Mouse (Mus musculus) liver, embryonic 15.5 days (tissue): Measurements from ENCODE around the gene Gm27021. TPM values are rescaled to one million over a fixed set of nuclear protein-coding genes. Genes with fewer than 3 reads are reported as not detected.
A peak's percentile ranks its signal among the peaks of the same experiment; 100 is the strongest.

Experiments
- ATAC-seq: fragments of 200-750 bp; cut with Nextera tagmentation; 2 replicates; pipeline ENCODE4 v1.8.0; 2017; ENCODE audit warnings: moderate number of reproducible peaks, mild to moderate bottlenecking, moderate library complexity; ENCODE audit not compliant: insufficient read depth
- H3K27ac ChIP-seq: fragments of 300-500 bp; sonication (generic); replicated peaks from 2 replicates; pipeline ENCODE4 v1.5.1; 2015; ENCODE audit warnings: mild to moderate bottlenecking, inconsistent platforms
- H3K27me3 ChIP-seq: fragments of 300-500 bp; sonication (generic); 2 replicates; pipeline ENCODE4 v1.6.1; 2015; ENCODE audit warnings: mild to moderate bottlenecking, inconsistent platforms
- H3K36me3 ChIP-seq: fragments of 300-500 bp; sonication (generic); replicated peaks from 2 replicates; pipeline ENCODE4 v1.6.1; 2015; ENCODE audit warnings: moderate library complexity, mild to moderate bottlenecking, inconsistent platforms
- H3K4me1 ChIP-seq: fragments of 300-500 bp; sonication (generic); replicated peaks from 2 replicates; pipeline ENCODE4 v1.6.1; 2015; ENCODE audit warnings: inconsistent platforms
- H3K4me2 ChIP-seq: fragments of 300-500 bp; sonication (generic); 2 replicates; pipeline ENCODE4 v1.6.1; 2015; ENCODE audit warnings: moderate library complexity, mild to moderate bottlenecking, inconsistent platforms
- H3K4me3 ChIP-seq: fragments of 300-500 bp; sonication (generic); replicated peaks from 2 replicates; pipeline ENCODE4 v1.5.1; 2015; ENCODE audit warnings: mild to moderate bottlenecking, inconsistent platforms
- H3K9ac ChIP-seq: fragments of 300-500 bp; sonication (generic); 2 replicates; pipeline ENCODE4 v1.6.1; 2015; ENCODE audit warnings: moderate library complexity, mild to moderate bottlenecking, inconsistent platforms
- H3K9me3 ChIP-seq: fragments of 300-500 bp; sonication (generic); replicated peaks from 2 replicates; pipeline ENCODE4 v1.6.1; 2016; ENCODE audit warnings: inconsistent platforms
- WGBS: fragments of 180-500 bp; shearing (Covaris S2); methylation state at CpG from one replicate; pipeline ENCODE4 v1.1.7; 2015; ENCODE audit warnings: mixed read lengths; ENCODE audit not compliant: insufficient replicate concordance; 5-methylcytosine and 5-hydroxymethylcytosine counted together
- polyA plus RNA-seq: library from polyadenylated mRNA; unstranded; fragments of >200 nt; fragmentation: Nextera tagmentation; extraction: Ambion mirVana; gene quantifications from 2 replicates; pipeline ENCODE4 v1.2.1, GENCODE M21; 2015

The Gm27021 gene
- polyA plus RNA-seq, 1 experiment from 2014 or later, result 0.35 TPM

- Histone ChIP-seq H3K27me3 (peaks cover 6% of the 10 kb centered on the region; the same call in 1 of the 2 replicates), H3K4me1 (peaks cover 6% of the 10 kb centered on the region; the same call in 1 of the 2 replicates), H3K4me2 (no peak overlapping the region), H3K27ac (no peak overlapping the region), H3K9me3 (no peaks in the 10 kb centered on the region), H3K9ac (no peak overlapping the region), H3K36me3 (no peaks in the 10 kb centered on the region), H3K4me3 (no peak overlapping the region)
- ATAC-seq, result no peak
- 12% methylated on average over 5 of the region's 5 CpGs for WGBS
Observed at GRCm38 (mm10) chr8:120595963-120596362, 71.9 kb downstream of the Gm27021 start.

DNA sequence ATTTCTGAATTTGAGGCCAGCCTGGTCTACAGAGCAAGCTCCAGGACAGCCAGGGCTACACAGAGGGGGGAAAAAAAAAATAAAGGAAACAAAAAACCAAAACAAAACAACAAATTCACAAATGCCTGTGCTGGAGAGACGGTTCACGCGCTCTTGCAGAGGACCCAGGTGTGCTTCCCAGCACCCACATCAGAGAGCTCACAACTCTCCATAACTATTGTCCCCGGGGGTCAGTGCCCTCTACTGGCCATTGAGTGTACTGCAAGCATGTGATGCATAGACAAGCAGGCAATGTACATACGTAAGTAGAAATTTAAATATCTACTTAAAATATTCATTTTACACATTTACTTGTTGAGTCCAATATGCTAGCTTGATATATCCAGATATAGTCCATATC, 73.3 kb downstream of the Gm27021 start:
- Histone ChIP-seq H3K36me3 (no peaks in the 10 kb centered on the region), H3K9ac (no peak overlapping the region), H3K9me3 (no peaks in the 10 kb centered on the region), H3K27me3 (peaks cover 6% of the 10 kb centered on the region; the same call in 1 of the 2 replicates), H3K4me2 (no peak overlapping the region), H3K27ac (no peak overlapping the region), H3K4me1 (peaks cover 13% of the 10 kb centered on the region), H3K4me3 (no peak overlapping the region)
- WGBS, result 79% methylated on average over 5 of the region's 5 CpGs
- no peak for ATAC-seq

- Histone ChIP-seq H3K9ac (no peak overlapping the region), H3K9me3 (no peaks in the 10 kb centered on the region), H3K4me3 (no peak overlapping the region), H3K36me3 (no peaks in the 10 kb centered on the region; the same call in none of the 2 replicates), H3K4me2 (0 out of 2 replicates have a peak overlapping the region, but pooled peaks have one; percentile 1), H3K27me3 (no peaks in the 10 kb centered on the region), H3K4me1 (peaks cover 32% of the 10 kb centered on the region), H3K27ac (0 out of 2 replicates have a peak overlapping the region, but pooled peaks have one; percentile 29)
- WGBS, result 50% methylated on average over 10 of the region's 10 CpGs
- no peak for ATAC-seq
Observed at GRCm38 (mm10) chr8:120591587-120592292, 76.1 kb downstream of the Gm27021 start.

GRCm38 (mm10) chr8:120589921-120590320, 78.0 kb downstream of the Gm27021 start:
- H3K9me3 ChIP-seq, result no peaks in the 10 kb centered on the region
- H3K4me2 ChIP-seq, result peak overlapping the region; percentile 98
- H3K4me1 ChIP-seq, result peaks cover 33% of the 10 kb centered on the region
- H3K27ac ChIP-seq, result peak overlapping the region; percentile 35; the same call in 1 of the 2 replicates
- H3K9ac ChIP-seq, result peak overlapping the region; percentile 45
- peak overlapping the region; percentile 77 for H3K4me3 ChIP-seq
- no peak for ATAC-seq
- WGBS, result 46% methylated on average over 2 of the region's 2 CpGs
- no peaks in the 10 kb centered on the region for H3K27me3 ChIP-seq
- H3K36me3 ChIP-seq, result peaks cover 12% of the 10 kb centered on the region

DNA sequence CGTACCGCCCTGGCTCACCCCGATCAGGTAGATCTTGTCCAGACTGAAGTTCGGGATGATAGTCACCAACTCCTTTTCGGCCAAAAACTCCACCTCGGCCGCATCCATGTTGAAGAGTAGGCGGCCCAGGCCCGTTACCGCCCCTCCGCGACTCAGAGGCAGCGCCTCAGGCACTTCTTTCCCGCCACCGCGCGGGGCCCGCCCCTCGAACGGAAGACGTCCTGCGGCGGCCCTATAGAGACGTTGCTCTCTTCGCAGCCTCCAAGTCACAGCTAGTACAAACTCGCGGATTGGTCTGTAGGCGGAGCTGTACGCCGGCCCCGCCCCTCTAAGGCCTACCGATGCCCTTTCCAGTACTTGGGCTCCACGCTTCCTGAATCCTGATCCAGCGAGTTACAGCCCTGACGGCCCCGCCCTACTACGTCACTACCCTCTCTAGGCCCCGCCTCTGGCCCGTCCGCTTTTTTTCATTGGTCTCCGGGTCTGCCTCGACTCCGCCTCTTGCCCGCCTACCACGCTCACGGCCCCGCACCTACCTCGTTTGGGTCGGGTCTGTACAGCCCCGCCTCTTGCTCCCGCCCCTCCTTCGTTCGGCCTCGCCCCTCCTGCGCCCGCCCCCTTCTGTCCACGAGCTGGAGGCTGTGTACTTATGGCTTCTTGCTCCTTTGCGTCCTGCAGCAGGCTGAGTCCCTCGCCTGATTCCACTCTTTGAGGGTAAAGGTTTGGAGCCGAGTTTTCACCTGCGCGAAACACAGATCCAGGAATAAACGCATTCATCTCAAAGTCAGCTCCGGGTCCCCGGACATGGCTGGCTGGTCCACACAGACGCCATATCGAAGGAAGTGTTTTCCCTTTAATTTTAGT, 78.7 kb downstream of the Gm27021 start, which contains the start of gene Gins2:
Gene Gins2 (minus strand): TSS at position 397 of the 864 bp plus-strand sequence.
- peaks cover 33% of the 10 kb centered on the region for H3K4me1 ChIP-seq
- H3K4me2 ChIP-seq, result peak within 1 kb of the TSS; percentile 98
- no peaks in the 10 kb centered on the region for H3K27me3 ChIP-seq
- H3K36me3 ChIP-seq, result peaks cover 18% of the 10 kb centered on the region
- peak within 1 kb of the TSS; percentile 77 for H3K4me3 ChIP-seq
- H3K27ac ChIP-seq, result peak within 1 kb of the TSS; percentile 72
- under 1% methylated on average over 67 of the region's 67 CpGs for WGBS
- H3K9me3 ChIP-seq, result no peaks in the 10 kb centered on the region
- peak; percentile 96 for ATAC-seq
- H3K9ac ChIP-seq, result peak within 1 kb of the TSS; percentile 83

GRCm38 (mm10) chr8:120585521-120585920, 82.4 kb downstream of the Gm27021 start:
- 87% methylated on average over 10 of the region's 10 CpGs for WGBS
- Histone ChIP-seq H3K9me3 (no peaks in the 10 kb centered on the region), H3K9ac (no peak overlapping the region), H3K27me3 (no peaks in the 10 kb centered on the region), H3K27ac (no peak overlapping the region), H3K4me1 (peaks cover 30% of the 10 kb centered on the region), H3K4me2 (no peak overlapping the region), H3K36me3 (peaks cover 44% of the 10 kb centered on the region), H3K4me3 (no peak overlapping the region)
- ATAC-seq, result no peak

DNA sequence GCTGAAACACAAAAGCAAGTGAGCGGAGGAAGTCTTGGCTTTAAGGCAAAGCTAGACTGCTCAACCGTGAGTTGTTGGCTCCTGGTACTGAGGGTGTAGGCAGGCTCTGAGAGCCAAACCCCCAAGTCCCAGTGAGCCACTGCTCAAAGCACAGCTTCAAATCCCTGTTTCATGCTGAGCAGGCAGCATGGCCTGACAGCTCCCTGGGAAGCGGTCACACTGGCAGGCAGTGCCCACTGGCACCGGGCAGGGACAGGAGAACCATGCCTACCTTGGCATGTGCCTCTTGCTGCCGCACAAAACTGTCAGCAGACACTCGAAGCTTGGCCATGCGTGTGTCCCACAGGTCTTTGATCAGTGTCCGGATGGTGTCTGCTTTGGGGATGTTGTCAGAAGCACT, 86.1 kb downstream of the Gm27021 start:
- Histone ChIP-seq H3K9me3 (no peaks in the 10 kb centered on the region), H3K27ac (no peak overlapping the region), H3K9ac (no peak overlapping the region), H3K4me1 (peaks cover 1% of the 10 kb centered on the region), H3K4me2 (no peak overlapping the region), H3K36me3 (peaks cover 80% of the 10 kb centered on the region), H3K4me3 (no peak overlapping the region), H3K27me3 (no peaks in the 10 kb centered on the region)
- 87% methylated on average over 8 of the region's 8 CpGs for WGBS
- no peak for ATAC-seq

- WGBS, result 84% methylated on average over 12 of the region's 12 CpGs
- Histone ChIP-seq H3K36me3 (peaks cover 85% of the 10 kb centered on the region), H3K4me3 (no peak overlapping the region), H3K27ac (no peak overlapping the region), H3K9ac (no peak overlapping the region), H3K9me3 (no peaks in the 10 kb centered on the region), H3K4me1 (peaks cover 1% of the 10 kb centered on the region; the same call in 1 of the 2 replicates), H3K4me2 (no peak overlapping the region), H3K27me3 (no peaks in the 10 kb centered on the region)
- no peak for ATAC-seq
Observed at GRCm38 (mm10) chr8:120581329-120581728, 86.5 kb downstream of the Gm27021 start.

GRCm38 (mm10) chr8:120580336-120581000, 87.4 kb downstream of the Gm27021 start:
- ATAC-seq, result no peak
- no peak overlapping the region for H3K4me2 ChIP-seq
- peaks cover 10% of the 10 kb centered on the region for H3K4me1 ChIP-seq
- H3K4me3 ChIP-seq, result no peak overlapping the region
- H3K9me3 ChIP-seq, result no peaks in the 10 kb centered on the region
- 85% methylated on average over 8 of the region's 8 CpGs for WGBS
- H3K36me3 ChIP-seq, result peaks cover 87% of the 10 kb centered on the region
- no peaks in the 10 kb centered on the region for H3K27me3 ChIP-seq
- no peak overlapping the region for H3K9ac ChIP-seq
- no peak overlapping the region for H3K27ac ChIP-seq

GRCm38 (mm10) chr8:120577821-120578220, 90.1 kb downstream of the Gm27021 start:
- Histone ChIP-seq H3K27me3 (no peaks in the 10 kb centered on the region), H3K4me3 (no peak overlapping the region), H3K4me1 (peaks cover 22% of the 10 kb centered on the region), H3K36me3 (peaks cover 94% of the 10 kb centered on the region), H3K9ac (no peak overlapping the region), H3K27ac (no peak overlapping the region), H3K4me2 (no peak overlapping the region), H3K9me3 (no peaks in the 10 kb centered on the region)
- ATAC-seq, result no peak
- WGBS, result 94% methylated on average over 17 of the region's 17 CpGs
